Mouse (Mus musculus) midbrain, embryonic 14.5 days (tissue): ENCODE results near the gene Cox10. TPM values are rescaled to one million over a fixed set of nuclear protein-coding genes. Genes with fewer than 3 reads are reported as not detected.

ENCODE experiments used
- ATAC-seq: fragments of 200-750 bp; cut with Nextera tagmentation; 2 replicates; pipeline ENCODE4 v1.8.0; 2017; ENCODE audit warnings: moderate number of reproducible peaks, moderate library complexity; ENCODE audit not compliant: low FRiP score, low TSS enrichment
- DNase-seq: peaks from one replicate; pipeline ENCODE4 v3.0.0-alpha.2; 2015
- H3K27ac ChIP-seq: fragments of 300-500 bp; sonication (generic); replicated peaks from 2 replicates; pipeline ENCODE4 v1.5.1; 2014; ENCODE audit warnings: mild to moderate bottlenecking, low read depth, low read length, moderate library complexity
- H3K27me3 ChIP-seq: fragments of 300-500 bp; sonication (generic); 2 replicates; pipeline ENCODE4 v1.6.1; 2014; ENCODE audit warnings: low read length, control low read depth, mixed read lengths; ENCODE audit not compliant: control insufficient read depth, insufficient read depth
- H3K36me3 ChIP-seq: fragments of 300-500 bp; sonication (generic); 2 replicates; pipeline ENCODE4 v1.6.1; 2014; ENCODE audit warnings: low read length, control low read depth; ENCODE audit not compliant: control insufficient read depth, insufficient read depth
- H3K4me1 ChIP-seq: fragments of 300-500 bp; sonication (generic); 2 replicates; pipeline ENCODE4 v1.6.1; 2014; ENCODE audit warnings: mild to moderate bottlenecking, antibody characterized with exemption, low read length, control low read depth; ENCODE audit not compliant: control insufficient read depth, insufficient read depth
- H3K4me2 ChIP-seq: fragments of 300-500 bp; sonication (generic); 2 replicates; pipeline ENCODE4 v1.6.1; 2014; ENCODE audit warnings: mild to moderate bottlenecking, low read length, moderate library complexity
- H3K4me3 ChIP-seq: fragments of 300-500 bp; sonication (generic); replicated peaks from 2 replicates; pipeline ENCODE4 v1.5.1; 2014; ENCODE audit warnings: low read depth, low read length
- H3K9ac ChIP-seq: fragments of 300-500 bp; sonication (generic); replicated peaks from 2 replicates; pipeline ENCODE4 v1.6.1; 2014; ENCODE audit warnings: mild to moderate bottlenecking, low read length, moderate library complexity
- H3K9me3 ChIP-seq: fragments of 300-500 bp; sonication (generic); 2 replicates; pipeline ENCODE4 v1.6.1; 2016; ENCODE audit warnings: low read length, control low read depth, mixed read lengths; ENCODE audit not compliant: control insufficient read depth
- WGBS: fragments of 180-500 bp; shearing (Covaris S2); extraction: QIAGEN DNeasy Blood & Tissue Kit; methylation state at CpG from one replicate; pipeline ENCODE4 v1.1.7; 2014; 5-methylcytosine and 5-hydroxymethylcytosine counted together
- polyA plus RNA-seq: library from polyadenylated mRNA; unstranded; fragments of >200 nt; fragmentation: Nextera tagmentation; extraction: Ambion mirVana; gene quantifications from 2 replicates; pipeline ENCODE4 v1.2.1, GENCODE M21; 2014

Cox10 gene
- polyA plus RNA-seq, 1 experiment from 2014 or later, result 26.8 TPM

DNA sequence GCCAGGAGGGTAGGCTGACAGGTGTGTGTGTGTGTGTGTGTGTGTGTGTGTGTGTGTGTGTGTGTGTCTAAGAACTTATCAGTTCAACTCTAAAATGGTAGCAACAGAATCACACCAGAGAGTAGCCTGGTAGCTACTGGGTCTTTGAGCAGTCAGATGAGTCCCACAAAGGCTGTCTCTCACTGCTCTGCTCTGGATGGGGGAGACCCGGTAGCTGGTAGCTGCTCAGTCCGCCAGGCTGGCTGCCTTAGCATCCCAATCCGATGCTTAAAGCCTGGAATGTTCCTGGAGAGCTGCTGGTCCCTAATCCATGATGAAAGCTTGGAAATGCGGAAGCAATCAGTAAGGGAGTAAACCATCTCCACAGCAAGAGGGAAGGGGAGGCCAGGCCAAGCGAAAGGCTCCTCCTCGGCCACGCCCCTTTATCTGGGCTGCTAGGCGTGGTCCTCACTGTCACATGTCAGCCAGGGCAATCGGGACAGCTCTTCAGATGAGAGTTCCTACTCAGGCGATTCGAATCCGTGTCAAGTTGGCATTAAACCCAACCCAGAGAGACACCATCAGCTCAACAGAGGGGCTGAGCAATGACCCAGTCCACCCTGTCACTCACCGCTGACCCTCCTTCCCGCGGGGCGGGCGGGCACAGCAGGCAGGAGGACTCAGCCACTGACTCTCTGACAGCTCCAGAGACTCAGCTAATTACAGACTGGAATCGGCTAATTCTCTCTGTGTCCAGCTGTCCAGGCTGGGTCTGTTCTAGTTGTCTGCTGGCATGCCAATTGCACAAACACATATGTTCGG lies 127.2 kb downstream of the Cox10 start:
- no peaks in the 10 kb centered on the region; the same call in 1 of the 2 replicates for H3K27me3 ChIP-seq
- peak; percentile 68 for DNase-seq
- no peak overlapping the region for H3K27ac ChIP-seq
- H3K36me3 ChIP-seq, result no peaks in the 10 kb centered on the region
- H3K4me2 ChIP-seq, result peak overlapping the region; percentile 46
- peaks cover 16% of the 10 kb centered on the region for H3K4me1 ChIP-seq
- ATAC-seq, result peak; percentile 78
- peak overlapping the region; percentile 12 for H3K4me3 ChIP-seq
- 5% methylated on average over 19 of the region's 19 CpGs for WGBS
- no peaks in the 10 kb centered on the region for H3K9me3 ChIP-seq
- peak overlapping the region; percentile 18; the same call in 1 of the 2 replicates for H3K9ac ChIP-seq

DNA sequence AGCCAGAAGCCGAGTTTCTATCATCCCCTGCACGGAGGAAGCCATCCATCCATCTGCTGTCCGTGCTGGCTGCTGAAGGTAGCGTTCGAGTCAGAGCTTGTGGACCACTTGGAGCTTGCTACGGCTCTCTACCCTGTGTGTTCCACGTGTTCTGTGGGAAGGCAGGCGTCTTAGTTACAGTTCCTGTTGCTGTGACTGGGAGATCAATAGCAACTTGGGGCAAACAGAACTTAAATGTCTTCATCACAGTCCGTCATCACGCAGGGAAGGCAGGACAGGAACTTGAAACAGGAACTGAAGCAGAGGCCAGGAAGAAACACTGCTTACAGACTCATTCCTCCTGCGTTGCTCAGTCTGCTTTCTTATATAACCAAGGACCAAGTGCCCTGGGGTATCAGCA lies 130.9 kb downstream of the Cox10 start:
- no peak overlapping the region for H3K9ac ChIP-seq
- 87% methylated on average over 11 of the region's 11 CpGs for WGBS
- no peak for DNase-seq

DNA sequence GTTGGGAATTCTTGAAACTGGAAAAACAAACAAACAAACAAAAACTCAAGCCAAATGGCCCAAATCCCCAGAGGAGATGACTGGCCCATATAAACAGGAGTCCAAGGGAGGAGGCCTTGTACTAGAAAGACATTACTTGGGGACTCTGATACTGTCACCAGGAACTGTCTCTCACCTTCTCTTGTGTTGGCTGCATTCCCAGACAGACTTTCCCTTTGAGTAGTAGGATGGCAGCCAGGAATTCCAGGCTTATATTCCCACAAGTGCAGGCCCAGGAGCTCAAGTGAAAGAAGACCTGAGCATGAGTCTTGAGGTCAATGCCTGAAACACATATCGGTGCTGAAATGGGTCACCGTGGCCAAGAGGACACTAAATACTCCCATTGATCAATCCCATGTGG lies 132.2 kb downstream of the Cox10 start:
- no peak for DNase-seq
- WGBS, result 99% methylated on average over 2 of the region's 2 CpGs
- no peak overlapping the region for H3K9ac ChIP-seq

More for the DNA sequence above, 130.9 kb downstream of the Cox10 start:
- Histone ChIP-seq H3K9me3 (no peaks in the 10 kb centered on the region), H3K27me3 (no peaks in the 10 kb centered on the region; the same call in 1 of the 2 replicates), H3K36me3 (no peaks in the 10 kb centered on the region), H3K4me1 (peaks cover 16% of the 10 kb centered on the region), H3K4me3 (no peak overlapping the region), H3K27ac (no peak overlapping the region), H3K4me2 (no peak overlapping the region)
- no peak for ATAC-seq

DNA sequence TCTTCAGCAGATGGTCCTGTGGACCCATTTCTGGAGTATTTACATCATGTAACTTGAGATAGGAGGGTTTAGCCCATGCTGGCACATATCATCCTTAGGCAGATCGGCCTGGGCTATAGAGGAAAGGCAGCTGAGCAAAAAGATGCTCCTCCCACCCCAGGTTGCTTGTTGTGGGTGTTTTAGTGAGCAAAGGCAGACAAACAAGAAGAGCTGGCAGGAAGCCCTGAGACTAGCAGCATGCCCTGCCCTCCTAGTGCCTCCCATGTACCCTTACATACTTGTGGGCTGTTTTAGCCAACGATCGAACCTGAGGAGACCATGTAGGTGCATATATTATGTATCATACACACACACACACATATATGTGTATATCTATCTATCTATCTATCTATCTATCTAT lies 135.3 kb downstream of the Cox10 start:
- no peaks in the 10 kb centered on the region for H3K27me3 ChIP-seq
- H3K36me3 ChIP-seq, result no peaks in the 10 kb centered on the region
- H3K4me1 ChIP-seq, result no peaks in the 10 kb centered on the region
- H3K9ac ChIP-seq, result no peak overlapping the region
- no peaks in the 10 kb centered on the region for H3K9me3 ChIP-seq
- H3K4me2 ChIP-seq, result no peak overlapping the region
- 95% methylated on average over 3 of the region's 3 CpGs for WGBS
- DNase-seq (no peak), ATAC-seq (no peak)
- no peak overlapping the region for H3K27ac ChIP-seq
- H3K4me3 ChIP-seq, result no peak overlapping the region

More for the DNA sequence above, 132.2 kb downstream of the Cox10 start:
- Histone ChIP-seq H3K4me2 (no peak overlapping the region), H3K27ac (no peak overlapping the region), H3K4me1 (peaks cover 4% of the 10 kb centered on the region), H3K9me3 (no peaks in the 10 kb centered on the region), H3K36me3 (no peaks in the 10 kb centered on the region), H3K4me3 (no peak overlapping the region), H3K27me3 (no peaks in the 10 kb centered on the region)
- ATAC-seq, result no peak

DNA sequence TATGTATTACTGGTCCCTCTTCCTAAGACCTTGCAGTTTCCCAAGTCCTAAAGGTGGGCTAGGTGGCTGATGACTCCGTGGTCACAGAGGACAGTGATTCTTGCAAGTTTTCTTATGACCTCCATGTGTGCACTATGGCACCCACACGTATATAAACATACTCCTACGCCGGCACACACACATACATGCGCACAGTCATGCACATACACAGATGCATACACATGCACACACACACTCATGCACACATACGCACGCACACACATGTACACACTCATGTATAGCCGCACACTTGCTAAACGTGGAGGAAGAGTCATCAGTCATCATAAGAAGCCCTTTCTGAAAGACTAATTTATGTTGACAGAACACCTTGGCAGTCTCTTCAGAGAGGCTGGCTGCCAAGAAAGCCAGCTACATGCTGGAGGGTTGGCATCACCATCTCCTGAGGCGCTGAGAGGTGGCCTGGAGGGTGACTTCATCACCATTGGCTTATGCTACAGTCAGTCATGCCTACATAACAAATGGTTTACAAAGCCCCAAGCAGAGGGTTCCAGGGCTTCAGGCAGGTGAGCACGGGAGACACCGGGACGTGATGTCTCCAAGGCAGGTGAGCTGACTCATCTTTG lies 135.9 kb downstream of the Cox10 start:
- WGBS, result 93% methylated on average over 13 of the region's 13 CpGs
- Histone ChIP-seq H3K4me2 (no peak overlapping the region), H3K4me3 (no peak overlapping the region), H3K4me1 (no peaks in the 10 kb centered on the region), H3K36me3 (no peaks in the 10 kb centered on the region), H3K9me3 (no peaks in the 10 kb centered on the region), H3K27ac (no peak overlapping the region), H3K9ac (no peak overlapping the region), H3K27me3 (no peaks in the 10 kb centered on the region)
- no peak for ATAC-seq
- no peak for DNase-seq

DNA sequence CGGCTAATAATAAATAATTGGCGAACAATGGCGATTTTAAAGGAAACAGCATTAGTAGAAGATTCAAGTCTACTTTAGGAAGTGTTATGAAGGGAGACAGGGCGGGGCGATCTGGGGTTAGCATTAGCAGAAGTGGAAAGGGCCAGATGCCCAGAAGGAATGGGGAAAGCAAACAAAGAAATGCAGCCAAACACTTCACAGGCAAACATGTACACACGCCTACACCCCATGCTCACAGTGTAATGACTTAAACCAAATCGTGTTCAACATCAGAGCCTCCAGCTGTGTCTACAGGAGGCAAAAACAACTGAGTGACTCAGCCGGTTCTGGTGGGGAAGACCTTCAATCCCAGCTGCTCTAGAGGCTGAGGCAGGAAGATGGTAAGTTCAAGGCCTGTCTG lies 137.1 kb downstream of the Cox10 start:
- H3K4me1 ChIP-seq, result no peaks in the 10 kb centered on the region
- H3K4me3 ChIP-seq, result no peak overlapping the region
- H3K27me3 ChIP-seq, result no peaks in the 10 kb centered on the region
- no peak overlapping the region for H3K27ac ChIP-seq
- H3K9ac ChIP-seq, result no peak overlapping the region
- no peak overlapping the region for H3K4me2 ChIP-seq
- 88% methylated on average over 8 of the region's 8 CpGs for WGBS
- DNase-seq (no peak), ATAC-seq (no peak)
- no peaks in the 10 kb centered on the region for H3K36me3 ChIP-seq
- no peaks in the 10 kb centered on the region for H3K9me3 ChIP-seq

DNA sequence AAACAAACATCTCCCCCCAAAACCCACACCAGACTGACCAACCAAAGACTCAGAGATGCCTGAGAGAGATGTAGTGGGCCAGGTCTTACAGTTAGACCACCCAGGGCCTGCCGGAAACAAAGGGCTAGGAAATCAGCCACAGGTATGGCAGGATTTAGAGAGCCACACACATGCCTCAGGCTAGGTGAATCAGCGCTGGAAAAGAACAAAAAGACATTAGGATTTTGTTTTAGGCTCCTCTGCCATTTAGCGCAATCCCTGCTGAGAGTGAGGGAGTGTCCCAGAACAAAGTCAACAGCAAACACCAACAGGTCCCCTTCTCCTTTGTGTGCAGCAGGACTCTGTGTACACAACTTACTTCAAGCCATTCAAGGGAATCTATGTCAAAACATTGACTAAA lies 142.6 kb downstream of the Cox10 start:
- no peaks in the 10 kb centered on the region for H3K27me3 ChIP-seq
- H3K27ac ChIP-seq, result no peak overlapping the region
- 48% methylated on average over 3 of the region's 3 CpGs for WGBS
- H3K4me2 ChIP-seq, result no peak overlapping the region
- H3K36me3 ChIP-seq, result no peaks in the 10 kb centered on the region
- H3K4me3 ChIP-seq, result no peak overlapping the region
- ATAC-seq (no peak), DNase-seq (no peak)
- no peaks in the 10 kb centered on the region for H3K4me1 ChIP-seq
- no peaks in the 10 kb centered on the region for H3K9me3 ChIP-seq
- H3K9ac ChIP-seq, result no peak overlapping the region

DNA sequence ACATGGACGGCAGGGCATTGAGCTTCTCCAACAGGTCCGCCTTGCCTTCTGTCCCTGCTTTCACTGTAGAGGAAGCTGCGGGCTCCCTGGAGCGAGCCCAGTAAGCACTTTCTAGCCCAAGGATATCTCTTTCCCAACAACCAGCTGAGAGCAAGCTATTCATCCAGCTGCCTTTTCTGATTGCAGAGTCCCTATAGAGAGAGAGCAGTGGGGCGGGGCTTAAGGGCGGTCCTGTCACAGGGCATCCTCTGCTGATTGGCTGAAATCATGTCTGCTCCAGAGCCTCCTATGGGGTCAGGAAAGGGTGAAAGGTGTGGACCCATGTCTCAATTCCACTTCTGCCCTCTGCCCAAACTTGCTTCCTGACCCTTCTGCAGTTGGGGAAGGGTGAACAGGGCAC lies 152.4 kb downstream of the Cox10 start:
- Histone ChIP-seq H3K27me3 (peaks cover 36% of the 10 kb centered on the region; the same call in 1 of the 2 replicates), H3K4me3 (no peak overlapping the region), H3K9me3 (no peaks in the 10 kb centered on the region), H3K4me2 (no peak overlapping the region), H3K4me1 (peaks cover 8% of the 10 kb centered on the region; the same call in 1 of the 2 replicates), H3K36me3 (no peaks in the 10 kb centered on the region), H3K27ac (no peak overlapping the region), H3K9ac (no peak overlapping the region)
- no peak for DNase-seq
- ATAC-seq, result no peak
- WGBS, result 84% methylated on average over 6 of the region's 6 CpGs
